Mouse (Mus musculus) stomach, adult 2 months (tissue): ENCODE data around the gene Cep63. TPM values are rescaled to one million over a fixed set of nuclear protein-coding genes. Genes with fewer than 3 reads are reported as not detected.

Experiments used
- polyA plus RNA-seq: library from polyadenylated mRNA; depleted of rRNA; stranded (reverse); fragments of >200 nt; gene quantifications from 2 replicates; pipeline ENCODE4 v1.2.3, GENCODE M21; 2012; rRNA removed

The Cep63 gene
- polyA plus RNA-seq, result 0.50 and 0.82 TPM in 2 replicates

GRCm38 (mm10) chr9:102625983-102626838 is at the start of gene Cep63, which contains the start of gene Anapc13:
Cep63 (minus strand) TSS chr9:102626534.
Anapc13 (plus strand) TSS chr9:102626296.

Other genes starting within 250 kb of the Cep63 start
- gene Ky, start 120.8 kb downstream of the Cep63 start, polyA plus RNA-seq, result 0.14 and 0.50 TPM in 2 replicates
- 11.3 and 13.7 TPM in 2 replicates for gene Anapc13, start 238 bp downstream of the Cep63 start, polyA plus RNA-seq
- gene Amotl2, start 90.1 kb upstream of the Cep63 start, polyA plus RNA-seq, result 9.6 and 13.4 TPM in 2 replicates
- gene Ryk, start 208.4 kb upstream of the Cep63 start, polyA plus RNA-seq, result 15.5 and 20.2 TPM in 2 replicates